Comparison of ENCODE assay signal across 8 mouse cellular contexts in genomic region chr3:157115105-157115760, GRCm38 (mm10).
DNase-seq lines count a peak whose midpoint lies in the region; ATAC-seq lines count a peak whose summit lies in the region.
"Had no signal": no experiment of that assay in that cellular context is flagged by ENCODE, and none has a peak within 500 bp of the region (broad histone marks: within the 10 kb centered on the region; RNA-seq: fewer than 3 reads in every experiment).

No protein-coding gene starts in this region.

- no peaks in the 10 kb centered on the region for H3K36me3 ChIP-seq in forebrain, embryonic 16.5 days (ENCODE audit: control insufficient read depth, insufficient read depth)
- no peaks in the 10 kb centered on the region for H3K36me3 ChIP-seq in midbrain, embryonic 16.5 days (ENCODE audit: control insufficient read depth, insufficient read depth, low read length)

- H3K27me3 ChIP-seq in forebrain, embryonic 16.5 days (replicated peaks; ENCODE audit: control insufficient read depth, insufficient read depth, low read length) = no peaks in the 10 kb centered on the region
- no peaks in the 10 kb centered on the region for H3K27me3 ChIP-seq in midbrain, embryonic 16.5 days (ENCODE audit: control insufficient read depth, insufficient read depth, low read depth, low read length)

- H3K27ac ChIP-seq in forebrain, embryonic 16.5 days (ENCODE audit: low read length) = no peak overlapping the region
- peak overlapping the region; percentile 72 for H3K27ac ChIP-seq in midbrain, embryonic 16.5 days (ENCODE audit: low read length)

- no peak overlapping the region for H3K4me2 ChIP-seq in forebrain, embryonic 16.5 days (ENCODE audit: low read length)
- H3K4me2 ChIP-seq in midbrain, embryonic 16.5 days (ENCODE audit: low read length) = no peak overlapping the region

- WGBS in forebrain, embryonic 16.5 days = 38% methylated on average over 5 of the region's 5 CpGs
- 51% methylated on average over 5 of the region's 5 CpGs for WGBS in midbrain, embryonic 16.5 days

- H3K4me3 ChIP-seq in forebrain, embryonic 16.5 days (replicated peaks; ENCODE audit: low read length) = no peak overlapping the region
- no peak overlapping the region for H3K4me3 ChIP-seq in midbrain, embryonic 16.5 days (ENCODE audit: low read depth, low read length)

- no peak overlapping the region for H3K9ac ChIP-seq in forebrain, embryonic 16.5 days (replicated peaks; ENCODE audit: low read depth, low read length)
- no peak overlapping the region for H3K9ac ChIP-seq in midbrain, embryonic 16.5 days (ENCODE audit: low read depth, low read length)

- H3K4me1 ChIP-seq in forebrain, embryonic 16.5 days (replicated peaks; ENCODE audit: control insufficient read depth, insufficient read depth, low read length) = peaks cover 6% of the 10 kb centered on the region
- H3K4me1 ChIP-seq in midbrain, embryonic 16.5 days (ENCODE audit: control insufficient read depth, insufficient read depth, low read length) = peaks cover 4% of the 10 kb centered on the region; the same call in 1 of the 2 replicates

- DNase-seq in layer of hippocampus, adult 11-12 months (ENCODE audit: low spot score) = peak; percentile 28
- no peak for DNase-seq in layer of hippocampus, adult 9-10 months (ENCODE audit: low spot score)
- peak; percentile 86 for DNase-seq in cerebellum, adult 9-11 months
- no peak for DNase-seq in gastrocnemius, postnatal 25 days
- no peak for DNase-seq in spleen, adult 18-20 months
- DNase-seq: gastrocnemius, postnatal 14 days had no signal

- ATAC-seq in forebrain, embryonic 16.5 days = peak; percentile 94
- ATAC-seq in midbrain, embryonic 16.5 days = peak; percentile 79

- no peaks in the 10 kb centered on the region for H3K9me3 ChIP-seq in forebrain, embryonic 16.5 days (ENCODE audit: control insufficient read depth, low read length)
- no peaks in the 10 kb centered on the region for H3K9me3 ChIP-seq in midbrain, embryonic 16.5 days (replicated peaks; ENCODE audit: control insufficient read depth, low read length, poor library complexity, severe bottlenecking)

Comparison
In these comparisons a context has a peak if more than half of its experiments do, and no peak if none do; other contexts are left out.
1. DNase-seq: peak in layer of hippocampus, adult 11-12 months (single experiment) and cerebellum, adult 9-11 months (single experiment); none in layer of hippocampus, adult 9-10 months (single experiment), gastrocnemius, postnatal 25 days (single experiment) and spleen, adult 18-20 months (0 of 2).